Mouse (Mus musculus) testis, adult 2 months (tissue): ENCODE measurements around the gene Faxc.

ENCODE experiments used
- CTCF ChIP-seq: fragments of 200-500 bp; IDR thresholded peaks from 2 replicates; pipeline ENCODE4 v1.5.1; 2012; ENCODE audit warnings: low read depth, mild to moderate bottlenecking, inconsistent platforms, low read length, moderate library complexity; ENCODE audit not compliant: control insufficient read depth, insufficient read depth, insufficient replicate concordance
- POLR2A ChIP-seq: fragments of 200-500 bp; IDR thresholded peaks from 2 replicates; pipeline ENCODE4 v1.6.1; 2012; ENCODE audit warnings: low read depth, mild to moderate bottlenecking, inconsistent platforms, low read length, moderate library complexity; ENCODE audit not compliant: control insufficient read depth

DNA sequence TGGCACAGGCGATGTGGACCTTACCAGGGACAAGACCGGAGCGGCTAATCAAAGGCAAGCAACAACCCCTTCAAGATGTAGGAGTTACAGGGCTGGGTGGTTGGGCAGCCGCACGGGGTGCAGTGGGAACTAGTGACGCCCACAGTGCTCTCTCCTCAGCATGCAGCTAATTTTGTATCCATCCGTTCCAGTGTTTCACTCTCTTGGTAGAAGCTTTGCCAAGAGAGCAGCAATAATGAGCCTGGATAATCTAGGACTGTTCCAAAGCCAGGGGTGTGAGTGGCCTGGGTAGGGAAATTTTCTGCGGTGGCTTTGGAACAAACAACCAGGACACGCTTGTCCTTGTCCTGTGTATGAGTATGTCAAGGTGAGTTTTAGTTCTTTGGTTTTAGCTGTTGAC is 51.3 kb downstream of the Faxc start:
- TF ChIP-seq POLR2A (no peak), CTCF (no peak)
